Mouse (Mus musculus) thymus, postnatal 14 days (tissue): Measurements from ENCODE around the gene Map3k4.

Source experiments
- DNase-seq: peaks from one replicate; pipeline ENCODE4 v3.0.0; 2021

Map3k4 gene

DNA sequence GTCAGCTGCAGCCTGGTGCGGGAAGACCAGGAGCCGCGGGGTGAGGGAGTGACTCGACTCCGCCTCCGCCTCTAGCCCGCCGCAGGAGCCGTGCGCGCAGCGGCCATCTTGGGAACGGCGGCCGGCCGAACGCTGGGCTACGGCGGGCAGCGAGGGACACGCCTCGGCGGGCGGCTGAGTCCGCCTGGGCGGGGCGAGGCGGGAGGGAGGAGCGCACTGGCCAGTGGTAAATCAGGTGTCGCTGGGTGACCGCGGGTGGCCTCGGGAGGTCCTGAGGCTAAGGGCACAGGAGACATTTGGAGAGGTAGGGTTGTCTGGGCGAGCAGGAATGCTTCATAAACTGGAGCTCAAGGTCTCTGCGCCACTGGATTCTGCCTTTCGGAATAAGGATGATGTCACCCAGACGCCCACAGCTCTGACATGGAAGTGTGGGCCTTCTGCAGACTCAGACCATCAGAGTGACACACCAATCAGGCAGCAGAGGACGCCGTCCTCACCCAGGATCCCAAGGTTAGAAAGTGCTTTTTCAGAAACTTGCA, at the start of gene Map3k4:
TSS of gene Map3k4 (minus strand) at position 134 of the 539 bp plus-strand sequence.
- peak; percentile 87 for DNase-seq

DNA sequence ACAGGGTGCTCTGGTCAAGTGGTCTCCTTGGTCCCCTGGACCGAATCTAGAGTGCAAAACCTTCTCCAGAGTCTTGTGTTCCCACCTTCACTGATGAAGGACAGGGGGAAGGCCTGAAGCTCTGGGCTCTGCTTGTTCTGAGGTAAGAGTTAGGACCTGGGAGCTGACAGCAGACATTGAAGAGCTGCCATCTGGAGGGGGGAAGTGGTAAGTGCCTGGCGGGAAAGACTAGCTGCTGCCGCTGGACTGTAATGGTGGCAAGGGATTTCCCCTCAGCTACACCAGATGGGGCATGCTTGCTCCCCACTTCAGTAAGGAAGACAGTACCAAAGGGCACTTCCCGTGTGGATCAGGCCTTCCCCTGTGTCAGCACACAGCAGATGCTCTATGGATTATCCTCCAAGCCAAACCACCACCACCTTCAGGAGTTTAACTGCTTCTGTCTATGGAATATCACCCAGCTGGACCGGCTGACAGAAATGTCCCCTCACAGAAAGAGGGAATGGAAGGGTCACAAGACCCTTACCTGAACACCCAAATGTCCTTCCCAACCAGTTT, 48.9 kb upstream of the Map3k4 start:
- peak; percentile 66 for DNase-seq

DNA sequence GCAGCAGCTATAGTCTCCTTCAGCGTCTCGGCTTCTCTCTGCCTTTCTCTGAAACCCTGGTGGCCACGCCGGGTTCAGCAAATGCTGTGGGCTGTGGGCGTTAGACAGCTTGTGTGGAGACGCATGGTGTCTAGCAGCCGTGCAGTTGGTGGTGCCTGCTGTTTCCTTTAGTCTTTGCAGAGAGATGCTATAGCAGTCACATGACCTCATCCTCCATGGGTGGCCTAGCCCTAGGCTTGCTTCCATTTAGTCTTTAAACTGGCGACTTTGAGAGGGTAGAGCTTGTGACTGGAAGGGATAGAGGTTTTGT, 45.8 kb upstream of the Map3k4 start:
- DNase-seq = peak; percentile 14

DNA sequence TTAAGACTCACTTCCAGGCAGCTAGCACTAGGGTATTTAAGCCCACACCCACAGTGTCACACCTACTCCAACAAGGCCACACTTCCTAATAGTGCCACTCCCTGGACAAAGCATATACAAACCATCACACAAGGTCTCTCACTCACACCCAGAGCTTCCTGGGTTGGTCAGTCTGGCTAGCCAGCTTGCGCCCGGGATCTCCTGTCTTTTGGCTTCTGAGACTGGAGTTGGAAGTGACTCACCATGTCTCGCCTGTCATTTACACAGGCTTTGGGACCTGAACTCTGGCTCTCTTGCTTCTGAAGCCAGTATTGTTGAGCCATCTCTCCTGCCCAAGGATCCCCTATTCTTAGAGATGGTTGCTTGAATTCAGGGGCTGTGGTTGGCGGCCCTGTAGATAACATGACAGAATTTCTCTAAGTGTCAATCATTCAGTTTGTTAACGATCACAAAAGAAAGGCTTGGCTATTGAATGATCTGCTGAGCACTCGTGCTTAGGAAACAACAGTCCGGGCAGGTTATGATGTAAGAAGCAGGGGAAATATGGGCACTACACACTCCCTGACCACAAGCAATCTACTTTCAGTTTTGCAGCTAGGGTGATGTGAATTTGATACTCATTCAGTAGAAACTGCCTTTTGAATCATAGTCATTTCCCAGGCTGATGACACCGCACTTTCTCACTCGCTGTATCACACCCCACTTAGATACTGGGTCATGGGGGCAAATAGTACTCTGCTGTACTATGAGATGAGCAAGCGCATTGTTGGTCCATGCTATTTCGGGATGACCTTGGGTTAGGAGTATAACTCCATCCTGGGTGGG, 45.2 kb upstream of the Map3k4 start:
- no peak for DNase-seq

DNA sequence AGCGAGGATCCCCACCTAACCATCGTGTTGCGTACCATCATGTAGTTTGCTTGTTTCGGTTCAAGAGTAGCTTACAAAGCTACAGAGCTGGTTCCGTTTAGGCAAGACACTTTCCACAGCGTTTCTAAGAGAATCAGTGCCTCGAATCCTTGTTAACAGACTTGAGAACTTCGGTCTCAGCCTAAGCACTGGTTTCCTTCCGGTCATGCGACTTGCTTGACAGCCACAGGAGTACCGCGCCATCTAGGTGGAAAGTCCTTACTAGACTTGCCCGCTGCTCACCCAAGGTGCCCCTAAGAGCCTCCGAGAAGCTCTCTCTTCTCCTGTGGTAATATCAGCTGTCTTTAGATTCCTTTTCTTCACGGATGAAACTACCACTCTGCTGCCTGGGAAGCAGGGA, 41.3 kb upstream of the Map3k4 start:
- DNase-seq = no peak

DNA sequence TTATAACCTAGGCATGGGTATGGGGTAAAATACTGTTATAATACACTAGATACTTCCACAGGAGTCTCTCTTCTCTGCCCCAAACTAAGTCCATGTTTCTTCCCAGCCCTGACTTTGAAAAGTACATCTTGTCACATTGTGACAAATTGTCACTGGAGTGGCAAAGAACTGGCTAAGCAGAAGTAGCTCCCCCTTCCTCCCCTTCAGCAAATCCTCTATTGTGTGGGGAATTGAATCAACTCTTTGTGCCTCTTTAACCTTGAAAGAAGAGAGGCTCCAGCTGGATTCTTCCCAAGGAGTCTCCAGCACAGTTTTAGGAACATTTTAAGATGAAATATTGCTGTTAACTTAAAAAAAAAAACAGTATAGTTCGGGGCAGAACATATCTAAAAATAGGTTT, 34.2 kb upstream of the Map3k4 start:
- DNase-seq = no peak

DNA sequence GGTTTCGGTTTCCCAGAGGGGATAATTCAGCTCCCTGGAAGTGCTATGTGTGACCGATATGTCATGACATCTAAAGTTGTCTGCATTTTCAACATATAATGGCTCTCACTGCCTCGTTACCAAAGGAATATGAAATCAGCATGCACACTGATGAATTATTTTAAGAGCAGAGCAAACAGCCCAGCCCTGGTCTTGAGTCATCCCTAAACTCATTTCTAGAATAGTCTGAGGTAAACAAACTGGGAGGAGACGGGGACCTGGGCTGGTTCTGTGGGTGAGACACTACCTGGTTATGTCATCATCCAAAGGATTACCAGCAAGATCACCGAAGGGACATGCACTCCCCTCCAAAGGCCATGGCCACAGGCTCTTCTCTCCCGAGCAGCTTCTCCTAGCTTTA, 33.0 kb upstream of the Map3k4 start:
- DNase-seq = no peak

DNA sequence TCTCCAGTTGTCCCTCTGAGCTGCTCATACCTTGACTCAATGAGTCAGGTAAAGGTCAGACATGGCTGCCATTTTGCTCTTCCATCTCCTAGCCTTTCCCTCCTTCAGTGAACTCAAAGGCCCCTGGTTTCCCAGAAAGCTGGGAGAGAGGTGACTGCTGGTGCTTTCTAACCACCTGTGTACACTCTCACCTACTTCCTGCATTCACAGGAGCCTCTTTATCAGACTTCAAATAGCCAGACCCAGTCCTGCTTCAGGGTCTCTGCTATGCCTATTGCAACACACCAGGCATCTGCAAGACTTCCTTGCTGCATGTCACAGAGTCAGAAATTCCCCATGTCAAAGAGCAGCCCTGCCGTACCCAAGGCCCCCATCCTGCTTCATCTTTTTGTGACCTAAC, 28.9 kb upstream of the Map3k4 start:
- DNase-seq = no peak

DNA sequence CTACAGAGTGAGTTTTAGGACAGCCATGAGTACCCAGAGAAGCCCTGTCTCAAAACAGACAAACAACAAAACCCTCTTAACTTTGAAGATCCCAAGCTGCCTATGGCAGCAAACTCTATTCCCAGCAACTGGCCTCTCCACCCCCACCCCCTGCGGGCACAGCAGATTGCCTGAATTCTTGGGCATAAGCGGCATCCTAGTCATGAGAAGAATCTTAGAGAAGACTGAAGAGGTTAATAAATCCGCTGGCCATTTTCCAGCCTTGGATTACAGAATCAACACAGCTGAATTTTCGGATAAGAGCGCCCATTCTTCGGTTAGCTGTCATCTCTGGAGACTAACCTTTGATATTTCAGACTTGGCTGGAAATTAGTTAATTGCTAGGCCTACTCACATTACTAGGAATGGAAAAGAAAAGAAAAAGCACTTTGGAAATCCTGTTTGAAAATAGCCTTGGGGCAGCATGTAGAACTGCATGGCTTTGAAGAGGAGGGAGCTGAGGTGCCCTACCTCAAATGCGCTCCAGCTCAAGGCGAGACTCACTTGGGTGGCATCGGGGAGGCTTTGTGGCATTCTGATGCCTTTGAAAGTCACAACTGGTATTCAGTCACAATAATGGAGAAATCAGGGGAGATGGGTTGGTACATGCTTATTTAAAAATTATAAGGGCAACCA, 25.2 kb upstream of the Map3k4 start:
- no peak for DNase-seq

DNA sequence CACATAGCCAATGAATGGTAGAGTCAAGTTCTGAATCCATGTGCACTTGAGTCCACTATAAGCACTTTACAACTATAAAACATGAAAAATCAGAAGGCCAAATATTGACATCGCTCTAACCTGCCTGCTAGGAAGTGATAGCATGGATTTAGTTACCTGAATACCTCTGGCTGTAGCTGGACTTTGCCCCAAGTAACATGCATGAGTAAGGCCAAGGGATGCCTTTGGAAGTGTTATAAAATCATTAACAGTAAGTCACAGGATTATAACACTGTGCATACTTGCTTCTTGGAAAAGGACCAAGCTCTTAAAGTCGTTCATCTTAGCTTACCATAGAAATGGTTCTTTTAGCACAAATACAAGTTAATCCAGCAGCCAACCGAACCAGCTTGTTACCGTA, 18.6 kb upstream of the Map3k4 start:
- DNase-seq = no peak

DNA sequence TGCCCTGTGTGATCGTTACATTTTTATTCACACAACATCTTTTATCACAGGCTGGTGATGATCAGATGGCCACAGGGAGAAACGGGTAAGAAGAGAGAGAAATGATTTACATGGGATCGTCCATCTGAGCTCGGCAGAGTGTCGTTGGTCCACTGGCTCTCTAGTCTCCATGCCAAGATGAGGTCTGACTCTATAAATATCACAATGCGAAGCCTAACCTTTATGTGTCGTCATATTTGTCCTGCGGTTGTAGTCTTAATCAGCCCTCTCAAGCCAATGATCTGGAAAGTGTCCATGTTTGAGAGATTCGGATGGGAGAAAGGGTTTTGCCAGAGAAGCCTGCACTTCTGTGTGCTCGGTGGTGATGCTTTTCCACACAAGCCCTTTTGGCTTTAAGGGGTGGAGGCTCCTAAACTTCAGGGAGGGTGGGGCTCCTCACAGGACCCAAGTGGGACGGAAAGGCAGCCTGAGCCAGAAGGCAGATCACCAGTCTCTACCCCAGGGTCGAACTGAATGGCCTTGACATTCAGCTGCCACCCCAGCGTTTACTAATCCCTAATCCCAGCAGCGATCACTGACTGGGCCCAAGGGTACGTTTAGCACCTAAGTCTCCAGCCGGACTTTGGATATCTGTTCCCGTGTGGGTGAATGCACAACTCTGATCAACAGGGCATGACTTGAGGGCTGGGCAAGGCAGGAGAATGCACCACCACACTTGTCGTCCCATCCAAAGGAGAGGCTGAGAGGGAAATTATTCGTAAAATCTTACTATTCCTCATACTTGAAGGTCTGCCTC, 17.7 kb upstream of the Map3k4 start:
- DNase-seq = no peak

DNA sequence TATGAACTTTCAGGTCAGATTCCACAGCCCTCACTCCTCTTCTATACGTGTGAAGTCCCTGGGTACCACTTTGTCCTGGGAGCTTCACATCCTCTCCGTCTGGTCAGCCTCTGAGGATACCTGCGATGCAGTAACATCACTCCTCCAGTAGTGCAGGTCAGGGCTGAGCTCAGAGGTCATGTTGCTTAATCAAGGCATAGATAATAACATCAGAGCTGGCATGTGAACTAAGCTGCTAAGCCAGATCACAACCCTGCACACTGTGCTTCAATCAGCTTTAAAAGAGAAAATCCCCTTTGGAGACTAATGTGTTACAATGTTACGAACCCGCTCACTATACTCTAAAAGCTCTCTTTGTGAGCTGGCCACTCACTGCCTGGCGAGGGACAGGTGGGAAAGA, 16.5 kb upstream of the Map3k4 start:
- DNase-seq = no peak

DNA sequence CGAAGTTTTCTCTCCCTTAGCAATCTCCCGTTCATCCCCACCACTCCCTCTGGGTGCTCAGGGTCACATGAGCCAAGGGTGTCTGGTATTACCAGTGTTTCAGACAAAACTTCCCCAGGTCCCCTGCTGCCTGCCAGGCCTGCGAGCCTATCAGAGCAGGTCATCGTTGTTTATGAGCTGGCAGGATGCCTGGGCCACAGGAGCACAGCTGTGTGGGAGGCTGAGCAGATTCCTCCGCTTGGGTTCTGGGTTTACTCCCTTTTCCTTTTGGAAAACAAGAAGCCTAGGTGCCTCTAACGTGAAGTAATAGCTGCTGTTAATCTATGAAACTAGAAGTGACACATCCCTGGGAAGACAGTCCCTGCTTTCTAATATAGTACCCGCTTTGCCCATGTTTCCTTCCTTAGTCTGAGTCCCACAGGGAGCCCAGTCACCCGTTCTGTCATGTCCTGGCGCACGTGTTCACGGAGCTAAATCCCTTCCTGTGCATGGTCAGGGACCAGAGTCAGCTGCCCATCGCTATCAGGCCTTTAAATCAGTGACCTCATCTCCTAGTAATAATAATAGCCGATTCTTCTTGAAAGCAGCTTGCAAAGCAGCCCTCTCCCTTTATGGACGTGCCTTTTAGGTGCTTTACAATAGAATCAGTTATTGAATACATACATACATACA, 9.4 kb upstream of the Map3k4 start:
- no peak for DNase-seq

DNA sequence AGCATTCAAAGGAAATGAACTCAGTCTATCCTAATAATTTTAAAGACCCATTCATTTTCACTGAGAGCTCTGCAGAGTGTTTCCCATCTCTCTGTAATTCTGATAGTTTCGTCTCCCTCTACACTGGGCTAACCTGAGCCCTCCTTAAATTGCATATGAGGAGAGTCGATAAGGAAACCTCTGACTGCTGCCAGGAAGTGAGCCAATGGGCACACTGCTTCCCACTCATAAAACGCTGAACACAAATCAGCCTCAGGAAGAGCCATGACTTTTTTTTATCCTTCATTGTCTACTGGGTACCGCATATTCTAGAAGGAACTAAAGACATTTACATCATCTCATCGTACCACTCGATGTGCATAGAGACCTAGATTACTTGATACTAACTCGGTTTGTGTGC, 1.2 kb upstream of the Map3k4 start:
- DNase-seq = no peak

DNA sequence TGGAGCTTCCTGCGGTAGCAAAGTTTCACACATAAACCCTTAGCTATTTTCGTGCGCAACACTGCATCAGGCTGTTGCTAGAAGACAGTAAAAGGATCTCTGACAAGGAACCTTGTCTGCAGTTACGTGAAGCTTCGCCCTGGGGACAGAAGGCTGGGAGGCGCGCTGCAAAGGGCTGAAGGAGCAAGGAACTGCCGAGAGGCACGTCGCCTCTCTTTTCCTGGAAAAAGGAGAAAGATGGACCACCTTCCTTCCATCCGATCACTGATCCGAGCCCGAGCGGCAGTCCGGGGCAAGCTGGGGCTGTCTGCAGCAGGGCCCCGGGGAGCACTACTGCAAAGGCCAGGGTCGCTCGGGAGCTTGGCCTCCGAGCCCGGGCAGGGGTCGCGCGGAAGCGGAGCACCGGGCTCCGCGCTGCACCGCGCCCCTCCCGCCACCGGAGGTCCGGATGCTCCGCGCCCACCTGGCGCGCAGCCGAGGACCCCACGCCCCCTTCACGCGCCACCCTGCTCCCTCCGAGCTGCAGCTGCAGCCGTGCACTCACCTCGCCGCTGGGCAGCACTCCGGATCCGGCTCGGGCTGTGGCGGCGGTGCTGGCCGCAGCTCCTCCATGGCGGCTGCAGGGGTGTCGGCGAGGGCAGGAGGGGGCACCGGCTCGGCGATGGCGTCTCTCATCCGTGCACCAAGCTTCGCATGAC, 493 bp downstream of the Map3k4 start:
- peak; percentile 76 for DNase-seq

DNA sequence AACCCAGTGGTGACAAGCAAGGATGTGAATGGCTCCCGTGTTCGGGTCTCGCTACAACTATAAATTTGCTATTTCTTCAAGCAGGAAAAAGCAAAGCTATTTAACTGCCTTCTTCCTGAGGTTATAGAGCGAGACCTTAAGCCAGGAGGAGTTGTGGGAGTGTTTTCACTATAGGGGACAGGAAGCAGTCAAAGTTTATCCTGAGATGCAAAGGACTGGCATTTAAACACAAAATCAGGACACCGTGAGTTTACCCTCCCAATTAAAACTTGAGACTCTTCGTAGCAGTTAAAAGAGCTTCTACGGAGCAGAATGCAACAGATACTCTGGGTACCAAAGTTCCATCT, 1.0 kb downstream of the Map3k4 start:
- DNase-seq = no peak

DNA sequence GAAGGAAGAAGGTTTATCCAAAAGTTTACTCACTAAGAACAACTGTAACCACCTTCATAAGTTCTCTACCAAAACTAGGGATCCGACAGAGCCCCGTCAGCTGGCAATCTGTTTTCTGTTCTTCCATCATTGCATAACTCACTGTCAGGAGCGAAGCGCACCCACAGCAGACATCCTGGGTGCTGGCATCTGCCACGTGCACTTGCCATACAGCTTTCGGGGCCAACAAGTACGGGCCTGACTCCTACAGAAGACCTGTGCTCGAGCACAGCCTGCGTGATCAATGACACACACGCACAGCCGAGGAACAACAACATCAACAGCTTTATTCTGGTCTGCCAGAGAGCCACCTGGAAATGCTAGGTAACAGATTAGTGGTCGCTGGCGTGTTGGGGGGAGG, 2.3 kb downstream of the Map3k4 start:
- no peak for DNase-seq

DNA sequence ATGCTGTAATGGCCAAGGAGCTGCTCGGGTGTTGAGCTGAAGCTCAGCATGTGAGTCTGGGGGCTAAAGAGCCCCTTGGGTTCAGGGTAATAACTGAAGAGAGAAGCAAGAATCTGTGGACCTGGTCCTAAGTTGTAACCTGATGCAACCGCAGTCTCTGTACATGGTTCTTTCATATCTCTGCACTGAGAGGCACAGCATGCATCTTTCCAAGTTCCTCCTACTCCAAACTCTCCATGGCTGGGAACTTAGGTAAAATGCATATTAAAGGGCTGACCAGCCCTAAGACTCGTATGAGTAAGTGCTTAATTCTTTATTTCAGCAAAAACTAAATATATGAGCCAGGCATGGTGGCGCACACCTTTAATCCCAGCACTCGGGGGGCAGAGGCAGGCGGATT, 6.3 kb downstream of the Map3k4 start:
- no peak for DNase-seq

DNA sequence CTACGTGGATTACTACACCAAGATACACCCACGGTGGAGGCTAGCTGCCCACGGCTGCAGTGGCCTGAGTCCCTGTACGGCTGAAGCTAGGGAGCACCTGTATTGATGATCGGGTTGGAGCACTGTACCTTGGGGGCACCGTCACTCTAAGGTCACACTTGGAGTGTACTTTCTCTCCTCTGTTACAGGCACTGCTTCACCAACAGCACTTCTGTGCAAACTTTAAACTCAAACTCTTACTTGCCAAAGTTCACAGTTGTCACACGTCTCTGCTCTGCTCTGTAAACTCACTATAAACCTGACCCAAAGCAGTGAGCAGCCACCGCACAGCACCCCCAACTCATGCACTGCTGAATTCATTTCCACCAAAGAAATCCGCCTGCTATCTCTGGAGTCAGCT, 9.1 kb downstream of the Map3k4 start:
- DNase-seq = no peak

DNA sequence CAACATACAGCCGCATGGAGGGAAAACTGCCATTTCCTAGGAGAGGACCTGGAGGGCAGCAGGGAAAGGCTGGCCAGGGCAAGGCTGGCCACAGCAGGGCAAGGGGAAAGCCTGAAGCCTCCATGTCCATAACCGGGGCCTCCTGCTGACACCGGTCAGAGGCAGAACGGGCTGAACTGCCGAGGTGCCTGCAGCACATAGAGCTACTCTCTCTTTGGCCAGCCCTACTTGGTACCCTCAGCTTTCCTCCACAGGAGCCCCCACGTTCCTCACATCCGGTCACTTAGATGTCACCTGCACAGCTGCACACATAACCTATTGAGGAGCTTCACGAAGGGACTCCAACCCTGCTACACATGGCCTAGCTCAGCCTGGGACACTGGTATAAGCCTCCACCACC, 9.5 kb downstream of the Map3k4 start:
- no peak for DNase-seq

DNA sequence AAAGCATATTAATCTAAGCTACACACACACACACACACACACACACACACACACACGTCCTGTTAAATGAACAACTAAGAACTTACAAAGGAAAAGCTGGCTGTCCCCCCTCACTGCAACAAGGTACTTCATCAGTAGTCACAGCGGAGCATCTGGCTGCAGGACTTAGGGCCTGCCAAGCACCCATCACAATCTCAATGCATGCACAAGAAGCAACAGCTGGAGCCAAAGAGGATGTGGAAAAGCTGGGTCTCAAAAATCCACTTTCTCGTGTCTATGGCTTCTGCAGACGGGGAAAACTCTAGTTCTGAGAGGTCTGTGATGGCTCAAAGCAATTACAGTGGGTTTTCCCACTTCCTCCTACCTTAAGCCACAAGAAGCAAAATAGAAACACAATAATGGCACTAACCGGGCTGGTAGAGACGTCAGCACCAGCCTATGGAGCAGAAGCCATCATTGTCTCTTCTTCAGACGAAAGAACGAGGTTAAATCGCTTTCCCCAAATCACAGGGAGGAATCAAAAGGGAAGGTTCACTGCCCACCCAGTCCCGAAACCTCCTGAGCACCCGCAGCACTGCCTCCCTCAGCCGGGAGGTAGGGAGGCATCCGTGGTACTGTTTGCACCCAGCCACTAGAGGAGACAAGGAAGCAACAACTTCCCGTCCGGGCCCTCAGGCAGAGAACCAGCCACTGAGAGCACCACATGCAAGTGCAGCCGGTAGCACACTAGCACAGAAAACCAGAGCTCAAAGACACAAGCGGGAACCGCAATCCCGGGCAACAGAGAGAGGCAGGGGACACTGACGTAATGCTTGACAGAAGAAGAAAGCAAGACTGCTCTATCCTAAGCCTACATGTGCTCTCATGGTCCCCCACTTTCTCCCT, 11.1 kb downstream of the Map3k4 start:
- peak; percentile 77 for DNase-seq
